Mouse (Mus musculus) C2C12 (cell line): ENCODE data around the gene Ttll1. TPM values are rescaled to one million over a fixed set of nuclear protein-coding genes. Genes with fewer than 3 reads are reported as not detected.
A peak's percentile ranks its signal among the peaks of the same experiment; 100 is the strongest.
"Not testable (repeated sequence)": the region's sequence is repeated elsewhere in the genome, so short reads cannot be mapped to it uniquely, and the experiment has no call there.

ENCODE experiments used
- H3K27me3 ChIP-seq: one replicate; pipeline ENCODE4 v1.6.1; 2011; ENCODE audit not compliant: control insufficient read depth, insufficient read depth, insufficient read length
- H3K36me3 ChIP-seq: one replicate; pipeline ENCODE4 v1.6.1; 2011; ENCODE audit not compliant: control insufficient read depth, insufficient read depth
- H3K4me3 ChIP-seq: one replicate; pipeline ENCODE4 v1.5.1; 2011; ENCODE audit warnings: mild to moderate bottlenecking, control low read depth; ENCODE audit not compliant: poor library complexity, insufficient read depth, severe bottlenecking
- H3K79me2 ChIP-seq: one replicate; pipeline ENCODE4 v1.6.1; 2011; ENCODE audit not compliant: control insufficient read depth, insufficient read depth
- H3K79me3 ChIP-seq: one replicate; pipeline ENCODE4 v1.6.1; 2011; ENCODE audit warnings: low read depth, control low read depth
- H3ac ChIP-seq: one replicate; pipeline ENCODE3; 2011; ENCODE audit warnings: low read depth; ENCODE audit not compliant: control insufficient read depth, insufficient read length
- CEBPB ChIP-seq: IDR thresholded peaks from one replicate; pipeline ENCODE4 v1.6.1; 2011; ENCODE audit warnings: low read depth, mild to moderate bottlenecking, control low read depth, moderate library complexity
- CTCF ChIP-seq: IDR thresholded peaks from one replicate; pipeline ENCODE4 v1.5.1; 2011; ENCODE audit not compliant: control insufficient read depth, insufficient read depth, insufficient read length
- FOSL1 ChIP-seq: IDR thresholded peaks from one replicate; pipeline ENCODE4 v1.8.0; 2011; ENCODE audit warnings: mild to moderate bottlenecking, low read length; ENCODE audit not compliant: poor library complexity, insufficient read depth, severe bottlenecking
- MAX ChIP-seq: IDR thresholded peaks from one replicate; pipeline ENCODE4 v1.6.1; 2011; ENCODE audit warnings: mild to moderate bottlenecking, control low read depth
- MYOD1 ChIP-seq: IDR thresholded peaks from one replicate; pipeline ENCODE4 v1.6.1; 2011; ENCODE audit warnings: low read depth; ENCODE audit not compliant: control insufficient read depth, insufficient read length
- MYOG ChIP-seq: IDR thresholded peaks from one replicate; pipeline ENCODE4 v1.6.1; 2011; ENCODE audit not compliant: control insufficient read depth, insufficient read length; ENCODE audit errors: extremely low read depth
- USF1 ChIP-seq: IDR thresholded peaks from one replicate; pipeline ENCODE4 v1.6.1; 2011; ENCODE audit warnings: low read depth, mild to moderate bottlenecking, control low read depth, moderate library complexity
- polyA plus RNA-seq: library from polyadenylated mRNA; unstranded; fragments of >200 nt; fragmentation: generic; extraction: Trizol; gene quantifications from one replicate; pipeline ENCODE4 v1.2.1, GENCODE M21; 2012; ENCODE audit warnings: missing spikeins

The Ttll1 gene
- polyA plus RNA-seq, 1 experiment: 28.5 TPM

DNA sequence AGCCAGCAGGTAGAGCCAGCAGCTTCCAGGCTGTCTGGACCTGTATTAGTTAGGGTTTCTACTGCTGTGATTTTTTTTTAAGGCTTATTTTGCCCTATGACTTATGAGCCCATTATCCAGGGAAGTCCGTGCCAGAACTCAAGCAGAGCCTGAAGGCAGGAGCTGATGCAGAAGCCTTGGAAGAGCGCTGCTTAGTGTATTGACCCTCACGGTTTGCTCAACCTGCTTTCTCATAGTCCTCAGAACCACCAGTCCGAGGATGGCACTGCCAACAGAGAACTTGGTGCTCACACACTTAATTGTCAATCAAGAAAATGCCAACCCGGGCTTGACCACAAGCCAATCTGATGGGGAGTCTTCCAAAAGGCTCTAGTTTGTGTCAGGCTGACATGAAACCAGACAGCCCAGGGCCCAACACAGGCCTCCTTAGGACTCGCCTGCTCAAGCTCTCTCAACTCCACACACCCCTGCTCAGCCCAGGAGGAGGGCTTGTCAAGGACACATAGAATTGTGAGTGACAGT is 10.2 kb upstream of the Ttll1 start:
- Histone ChIP-seq H3K4me3 (no peak overlapping the region), H3K79me3 (no peaks in the 10 kb centered on the region), H3ac (no peak overlapping the region), H3K79me2 (no peaks in the 10 kb centered on the region), H3K27me3 (no peaks in the 10 kb centered on the region), H3K36me3 (no peaks in the 10 kb centered on the region)
- TF ChIP-seq FOSL1 (no peak), USF1 (no peak), CEBPB (no peak), CTCF (no peak), MAX (no peak), MYOD1 (no peak), MYOG (no peak)

DNA sequence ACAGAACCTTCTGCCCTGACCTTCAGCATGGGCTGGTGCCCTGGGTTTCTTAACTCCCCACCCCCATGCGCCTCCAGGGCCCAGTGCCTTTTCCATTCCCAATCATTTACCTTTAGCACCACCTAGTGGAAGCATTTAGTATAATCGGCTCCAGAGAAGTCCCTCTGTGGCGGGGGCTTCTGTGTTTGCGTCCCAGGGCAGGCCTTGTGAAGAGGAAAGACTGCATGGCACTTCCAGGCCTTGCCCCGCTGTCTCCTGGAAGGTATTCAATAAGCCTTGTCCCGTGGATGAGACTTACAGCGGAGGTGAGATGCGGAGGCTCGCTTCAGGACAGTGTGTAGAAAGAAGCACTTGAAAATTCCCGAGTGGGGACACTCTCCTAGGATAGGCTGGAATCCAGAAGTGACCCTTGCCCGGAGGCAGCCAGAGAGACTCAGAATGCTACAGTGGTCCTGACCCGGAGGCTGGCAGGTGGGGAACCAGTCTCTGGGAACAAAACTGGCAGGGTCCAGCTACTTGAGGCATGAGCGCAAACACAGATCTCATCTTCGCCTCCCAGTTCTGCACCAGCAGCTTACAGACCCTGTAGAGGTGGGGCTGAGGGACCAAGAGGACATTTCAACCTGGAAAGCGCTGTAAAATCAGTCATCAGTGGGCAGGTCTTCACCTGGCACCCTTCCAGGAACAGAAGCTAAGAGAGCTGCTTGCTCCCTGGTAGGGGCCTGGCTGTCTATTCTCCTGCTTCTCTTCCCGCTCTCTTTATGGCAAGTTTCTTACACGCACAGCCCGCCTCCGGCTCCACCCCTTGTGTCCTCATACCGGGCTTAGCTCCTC is 7.7 kb upstream of the Ttll1 start:
- no peaks in the 10 kb centered on the region for H3K36me3 ChIP-seq
- TF ChIP-seq MYOD1 (no peak), CEBPB (no peak), CTCF (peak; percentile 51)
- no peak overlapping the region for H3ac ChIP-seq
- no peak overlapping the region for H3K4me3 ChIP-seq
- no peaks in the 10 kb centered on the region for H3K27me3 ChIP-seq
- no peaks in the 10 kb centered on the region for H3K79me3 ChIP-seq
- no peaks in the 10 kb centered on the region for H3K79me2 ChIP-seq

DNA sequence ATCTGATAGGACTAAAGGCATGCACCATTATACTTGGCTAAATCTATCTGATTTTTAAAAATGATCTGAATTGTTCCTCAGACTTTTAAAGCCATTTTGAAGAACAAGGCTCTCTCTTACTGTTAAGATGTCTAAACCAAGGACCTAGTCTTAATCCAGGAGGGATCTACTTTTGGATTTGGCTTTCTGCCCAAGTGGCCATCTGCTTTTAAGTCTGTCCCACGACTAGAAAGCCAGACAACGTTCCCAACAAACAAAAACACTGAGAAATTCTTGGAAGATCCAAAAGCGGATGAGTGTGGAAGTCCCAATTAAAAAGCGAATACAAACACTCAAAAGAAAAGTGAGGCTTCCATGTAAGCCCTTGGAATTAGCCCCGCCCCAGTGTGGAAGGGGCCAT is 4.3 kb upstream of the Ttll1 start:
- Histone ChIP-seq H3K79me2 (peaks cover 4% of the 10 kb centered on the region), H3ac (no peak overlapping the region)
- TF ChIP-seq MYOD1 (no peak), CTCF (no peak), MAX (no peak), CEBPB (no peak), FOSL1 (no peak)

DNA sequence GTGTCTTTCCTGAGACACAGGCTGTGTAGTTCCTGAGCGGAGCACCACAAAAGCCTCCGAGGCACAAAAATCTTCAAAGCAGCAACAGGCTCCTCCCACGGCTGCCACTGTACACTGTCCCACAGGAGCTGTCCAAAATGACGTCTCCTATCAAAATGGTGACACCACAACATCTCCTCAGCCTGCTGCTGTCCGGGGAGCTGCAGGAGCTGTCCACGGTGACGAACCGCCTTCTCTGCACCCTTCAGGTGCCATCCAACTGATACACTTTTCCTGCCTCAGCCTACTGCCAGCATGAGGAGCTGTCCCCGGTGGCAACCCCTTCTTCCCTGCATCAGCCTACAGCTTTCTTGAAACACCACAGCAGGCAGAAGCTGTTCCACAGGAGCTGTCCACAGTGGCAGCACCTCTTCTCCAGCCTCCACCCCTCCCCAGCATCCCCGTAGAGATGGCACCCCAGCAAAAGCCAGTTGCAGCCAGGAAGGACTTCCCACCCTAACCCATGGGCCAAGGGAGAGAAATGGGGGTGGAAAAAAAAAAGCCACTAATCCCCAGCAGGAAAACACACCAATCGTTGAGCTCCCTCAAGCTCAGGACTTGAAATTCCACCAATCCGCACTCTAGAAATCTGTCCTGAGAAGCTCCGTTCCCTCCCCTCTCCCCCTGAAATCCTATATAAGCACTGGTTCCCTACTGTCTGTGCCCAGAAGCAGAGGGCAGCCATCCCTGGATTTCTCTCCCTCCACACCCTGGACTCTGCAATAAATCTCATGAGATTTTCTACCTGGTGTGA is 2.0 kb upstream of the Ttll1 start:
- H3K27me3 ChIP-seq: no peaks in the 10 kb centered on the region
- H3K79me2 ChIP-seq: peaks cover 21% of the 10 kb centered on the region
- no peaks in the 10 kb centered on the region for H3K36me3 ChIP-seq
- H3K79me3 ChIP-seq: no peaks in the 10 kb centered on the region
- TF ChIP-seq MYOG (no peak), MYOD1 (no peak), FOSL1 (no peak), CTCF (no peak), USF1 (no peak), CEBPB (no peak), MAX (no peak)
- no peak overlapping the region for H3K4me3 ChIP-seq
- no peak overlapping the region for H3ac ChIP-seq

More for the DNA sequence above, 4.3 kb upstream of the Ttll1 start:
- Histone ChIP-seq H3K79me3 (no peaks in the 10 kb centered on the region), H3K4me3 (no peak overlapping the region), H3K27me3 (no peaks in the 10 kb centered on the region), H3K36me3 (no peaks in the 10 kb centered on the region)

DNA sequence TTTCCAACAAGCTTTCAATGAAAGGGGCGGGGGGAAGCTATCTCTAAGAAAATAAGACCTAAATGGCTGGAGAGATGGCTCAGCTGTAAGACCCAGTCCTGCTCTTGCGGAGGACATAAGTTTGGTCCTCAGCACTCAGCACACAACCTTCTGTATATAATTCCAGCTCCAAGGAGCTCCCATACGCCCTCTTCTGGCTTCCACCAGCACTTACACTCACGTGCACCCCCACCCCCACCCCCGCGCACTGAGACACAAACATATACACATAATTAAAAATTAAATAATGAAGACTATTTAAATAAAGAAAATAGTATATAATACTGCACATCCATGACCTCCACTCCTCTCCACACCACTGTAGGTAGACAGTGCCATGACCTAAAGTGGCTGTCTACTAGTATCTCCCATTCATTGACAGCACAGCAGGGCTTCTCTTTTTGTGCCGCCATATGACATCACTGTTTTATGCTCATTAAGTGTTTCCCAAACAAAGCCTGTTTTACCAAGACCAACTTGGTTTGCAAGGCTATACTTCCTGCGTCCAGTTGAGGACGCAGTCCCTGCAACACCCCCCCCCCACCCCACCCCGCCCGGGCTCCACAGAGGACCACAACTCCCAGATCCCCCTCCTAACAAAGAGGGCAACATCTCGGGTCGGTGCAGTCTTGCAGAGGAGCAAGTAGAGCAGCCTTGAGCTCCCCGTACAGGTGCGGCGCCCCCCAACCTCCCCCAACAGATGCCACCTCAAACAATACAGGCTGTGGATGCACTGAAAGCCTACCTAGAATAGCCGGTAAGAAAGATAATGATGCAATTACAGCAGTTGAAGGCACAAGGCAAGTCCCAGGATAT is 516 bp downstream of the Ttll1 start:
- TF ChIP-seq MYOG (no peak), FOSL1 (no peak), CEBPB (no peak), MAX (no peak), CTCF (no peak), MYOD1 (no peak), USF1 (no peak)
- Histone ChIP-seq H3K27me3 (no peaks in the 10 kb centered on the region), H3K4me3 (peak overlapping the region; percentile 58)

DNA sequence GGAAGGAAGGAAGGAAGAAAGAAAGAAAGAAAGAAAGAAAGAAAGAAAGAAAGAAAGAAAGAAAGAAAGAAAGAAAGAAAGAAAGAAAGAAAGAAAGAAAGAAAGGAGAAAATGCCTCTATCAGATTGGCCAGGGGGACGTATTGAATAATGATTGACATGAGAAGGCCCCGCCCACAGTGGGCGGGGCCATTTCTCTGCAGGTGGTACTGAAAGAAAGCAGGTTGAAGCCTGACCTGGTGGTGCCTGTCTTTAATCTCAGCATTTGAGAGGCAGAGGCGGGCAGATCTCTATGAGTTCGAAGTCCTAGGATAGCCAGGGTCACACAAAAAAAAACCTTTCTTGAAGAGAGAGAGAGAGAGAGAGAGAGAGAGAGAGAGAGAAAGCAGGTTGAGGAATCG is 9.2 kb downstream of the Ttll1 start:
- H3ac ChIP-seq, H3K4me3 ChIP-seq, H3K79me3 ChIP-seq, H3K27me3 ChIP-seq, H3K79me2 ChIP-seq: not testable (repeated sequence)
- peaks cover 36% of the 10 kb centered on the region for H3K36me3 ChIP-seq

More for the DNA sequence above, 516 bp downstream of the Ttll1 start:
- Histone ChIP-seq H3ac (peak overlapping the region; percentile 48), H3K36me3 (no peaks in the 10 kb centered on the region), H3K79me3 (no peaks in the 10 kb centered on the region), H3K79me2 (peaks cover 21% of the 10 kb centered on the region)
